Mouse (Mus musculus): ENCODE measurements around the gene C2cd5.
A peak's percentile ranks its signal among the peaks of the same experiment; 100 is the strongest.
"Not testable (repeated sequence)": the region's sequence is repeated elsewhere in the genome, so short reads cannot be mapped to it uniquely, and the experiment has no call there.

The C2cd5 gene

GRCm38 (mm10) chr6:143099681-143100382 lies at the start of gene C2cd5:
TSS of gene C2cd5 (minus strand) at chr6:143100141.
- DNase-seq = peak; percentile 97

- no peak for DNase-seq
Measured at GRCm38 (mm10) chr6:143148868-143149267, 48.9 kb upstream of the C2cd5 start.

- DNase-seq = peak; percentile 75 to 86
Measured at GRCm38 (mm10) chr6:143146756-143147155, 46.8 kb upstream of the C2cd5 start.

- DNase-seq = no peak
Measured at GRCm38 (mm10) chr6:143145051-143145450, 45.1 kb upstream of the C2cd5 start.

- no peak for DNase-seq
Measured at GRCm38 (mm10) chr6:143144556-143144955, 44.6 kb upstream of the C2cd5 start.

- no peak for DNase-seq
Measured at GRCm38 (mm10) chr6:143143775-143144273, 43.9 kb upstream of the C2cd5 start.

GRCm38 (mm10) chr6:143143321-143143720 lies 43.4 kb upstream of the C2cd5 start:
- no peak for DNase-seq

- no peak for DNase-seq
Measured at GRCm38 (mm10) chr6:143142861-143143260, 42.9 kb upstream of the C2cd5 start.

- not testable (repeated sequence) for DNase-seq
Measured at GRCm38 (mm10) chr6:143141624-143142592, 42.0 kb upstream of the C2cd5 start.

GRCm38 (mm10) chr6:143140884-143141283 lies 40.9 kb upstream of the C2cd5 start:
- no peak for DNase-seq

- DNase-seq = no peak
Measured at GRCm38 (mm10) chr6:143139417-143139816, 39.5 kb upstream of the C2cd5 start.

- DNase-seq = no peak
Measured at GRCm38 (mm10) chr6:143137341-143137740, 37.4 kb upstream of the C2cd5 start.

- DNase-seq = no peak
Measured at GRCm38 (mm10) chr6:143136688-143137087, 36.7 kb upstream of the C2cd5 start.

GRCm38 (mm10) chr6:143135097-143135496 lies 35.2 kb upstream of the C2cd5 start:
- DNase-seq = no peak

GRCm38 (mm10) chr6:143133150-143133549 lies 33.2 kb upstream of the C2cd5 start:
- no peak for DNase-seq

- DNase-seq = no peak
Measured at GRCm38 (mm10) chr6:143131895-143132652, 32.1 kb upstream of the C2cd5 start.

- no peak for DNase-seq
Measured at GRCm38 (mm10) chr6:143130411-143130810, 30.5 kb upstream of the C2cd5 start.

- DNase-seq = no peak
Measured at GRCm38 (mm10) chr6:143129952-143130351, 30.0 kb upstream of the C2cd5 start.

GRCm38 (mm10) chr6:143129466-143129865 lies 29.5 kb upstream of the C2cd5 start:
- DNase-seq = peak in 1 of 2 experiments; percentile 22

GRCm38 (mm10) chr6:143125721-143126120 lies 25.8 kb upstream of the C2cd5 start:
- no peak for DNase-seq

GRCm38 (mm10) chr6:143119325-143119724 lies 19.4 kb upstream of the C2cd5 start:
- DNase-seq = no peak

- DNase-seq = no peak
Measured at GRCm38 (mm10) chr6:143116779-143117178, 16.8 kb upstream of the C2cd5 start.

GRCm38 (mm10) chr6:143115505-143115904 lies 15.6 kb upstream of the C2cd5 start:
- DNase-seq = peak in 1 of 2 experiments; percentile 51
